Mouse (Mus musculus) induced T-regulatory cell, adult 2 months (primary cell): ENCODE data around the gene Gramd2.
A peak's percentile ranks its signal among the peaks of the same experiment; 100 is the strongest.

Source experiments
- DNase-seq: peaks from one replicate; pipeline ENCODE4 v3.0.0-alpha.2; 2012; ENCODE audit warnings: low read depth

Gramd2 gene

GRCm38 (mm10) chr9:59679678-59680533 lies at the start of gene Gramd2:
Gene Gramd2 (plus strand): TSS chr9:59680144.
- DNase-seq, result peak; percentile 67

GRCm38 (mm10) chr9:59638372-59638771 lies 41.6 kb upstream of the Gramd2 start:
- DNase-seq, result no peak

GRCm38 (mm10) chr9:59639936-59640335 lies 40.0 kb upstream of the Gramd2 start:
- DNase-seq, result no peak

DNA sequence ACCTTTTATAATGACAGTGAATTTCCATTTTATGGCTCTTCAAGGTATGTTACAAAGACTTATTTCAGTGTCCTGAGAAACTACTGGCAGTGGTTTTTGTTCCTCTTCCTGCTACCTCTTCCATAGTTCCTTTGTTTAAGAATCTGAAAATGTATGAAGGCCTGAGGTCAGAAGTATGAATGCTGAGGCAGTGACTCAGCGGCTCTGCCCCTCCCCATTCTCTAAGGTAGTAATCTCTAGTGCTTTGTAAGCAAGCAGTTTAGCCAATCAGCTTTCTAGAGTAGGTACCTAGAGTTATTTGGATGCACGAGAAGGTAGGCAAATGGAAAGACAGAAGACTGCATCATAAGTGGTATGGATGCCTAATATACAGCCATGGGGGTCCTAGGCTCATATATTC lies 38.6 kb upstream of the Gramd2 start:
- no peak for DNase-seq

DNA sequence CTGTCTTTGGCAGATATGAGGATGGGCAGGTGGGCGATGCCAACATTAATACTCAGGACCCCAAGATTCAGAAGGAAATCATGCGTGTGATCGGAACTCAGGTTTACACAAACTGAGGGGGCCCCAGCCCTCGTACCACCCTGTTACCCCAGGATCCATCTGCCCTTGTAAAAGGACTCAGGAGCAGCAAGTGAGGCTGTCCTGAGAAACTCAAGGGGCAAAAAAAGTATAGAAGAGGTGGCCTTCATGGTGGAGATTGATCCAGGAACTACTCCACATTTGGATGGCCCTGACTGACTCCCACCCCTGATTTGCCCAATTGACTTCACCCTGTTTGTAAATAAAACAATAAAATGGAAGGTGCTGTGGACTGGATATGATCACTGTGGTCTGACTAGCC lies 30.0 kb upstream of the Gramd2 start:
- DNase-seq, result no peak

- peak; percentile 34 for DNase-seq
Observed at GRCm38 (mm10) chr9:59653371-59653770, 26.6 kb upstream of the Gramd2 start.

DNA sequence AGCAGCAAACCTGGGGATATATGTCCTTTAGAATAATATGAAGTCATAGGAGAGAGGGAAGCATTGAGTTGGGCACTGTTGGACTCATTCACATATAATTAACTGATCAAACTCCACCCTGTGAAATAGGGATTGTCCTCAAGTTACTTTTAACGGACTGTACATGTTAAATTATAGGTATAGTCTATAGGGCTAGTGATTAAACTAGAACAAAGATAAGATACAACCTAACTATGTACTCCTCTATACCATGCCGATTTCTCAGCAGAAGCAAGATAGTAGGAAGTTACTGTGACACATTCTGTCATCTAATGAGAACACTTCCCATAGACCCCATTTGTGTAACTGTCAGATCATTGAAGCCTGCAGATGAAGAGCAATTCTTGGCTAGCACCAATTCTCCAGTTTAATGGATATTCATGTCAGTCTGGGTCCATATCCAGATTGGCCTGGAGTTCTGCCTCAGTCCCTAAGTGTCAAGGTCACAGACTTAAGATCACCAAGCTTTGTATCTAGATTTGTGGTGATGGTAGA lies 25.4 kb upstream of the Gramd2 start:
- DNase-seq, result no peak

DNA sequence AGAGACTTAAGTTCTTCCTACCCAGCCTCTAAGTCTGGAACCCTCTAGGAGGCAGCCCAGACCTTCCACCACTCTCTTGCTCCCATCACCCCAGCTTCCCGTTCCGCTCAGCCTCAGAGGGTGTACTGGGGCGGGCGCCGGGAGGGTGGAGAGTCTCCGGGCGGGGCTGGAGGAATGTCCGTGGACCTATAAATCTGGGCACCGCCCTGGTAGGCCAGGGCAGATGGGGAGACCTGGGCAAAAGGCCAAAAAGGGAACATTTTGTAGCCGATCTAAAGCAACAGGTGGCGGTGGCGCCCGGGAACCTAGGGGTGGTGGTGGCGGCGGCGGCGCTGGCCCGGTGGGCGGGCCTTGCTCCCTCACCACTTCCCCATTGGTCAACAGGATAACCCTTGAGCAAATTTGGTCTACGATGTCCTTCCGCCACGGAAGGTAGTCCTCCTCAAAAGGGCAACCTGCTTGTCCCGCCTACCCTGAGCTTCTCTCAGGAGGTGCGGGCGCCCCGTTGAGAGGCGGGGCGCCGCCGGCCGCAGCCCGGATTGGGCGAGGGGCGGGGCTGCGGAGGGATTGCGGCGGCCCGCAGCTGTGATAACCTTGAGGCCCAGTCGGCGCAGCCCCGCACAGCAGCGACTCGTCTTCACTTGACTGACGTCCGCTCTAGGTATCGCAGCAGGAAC lies 23.8 kb upstream of the Gramd2 start, which contains the start of gene Pkm:
Pkm (plus strand) TSS at position 411 of the 677 bp plus-strand sequence.
- DNase-seq, result peak; percentile 99

DNA sequence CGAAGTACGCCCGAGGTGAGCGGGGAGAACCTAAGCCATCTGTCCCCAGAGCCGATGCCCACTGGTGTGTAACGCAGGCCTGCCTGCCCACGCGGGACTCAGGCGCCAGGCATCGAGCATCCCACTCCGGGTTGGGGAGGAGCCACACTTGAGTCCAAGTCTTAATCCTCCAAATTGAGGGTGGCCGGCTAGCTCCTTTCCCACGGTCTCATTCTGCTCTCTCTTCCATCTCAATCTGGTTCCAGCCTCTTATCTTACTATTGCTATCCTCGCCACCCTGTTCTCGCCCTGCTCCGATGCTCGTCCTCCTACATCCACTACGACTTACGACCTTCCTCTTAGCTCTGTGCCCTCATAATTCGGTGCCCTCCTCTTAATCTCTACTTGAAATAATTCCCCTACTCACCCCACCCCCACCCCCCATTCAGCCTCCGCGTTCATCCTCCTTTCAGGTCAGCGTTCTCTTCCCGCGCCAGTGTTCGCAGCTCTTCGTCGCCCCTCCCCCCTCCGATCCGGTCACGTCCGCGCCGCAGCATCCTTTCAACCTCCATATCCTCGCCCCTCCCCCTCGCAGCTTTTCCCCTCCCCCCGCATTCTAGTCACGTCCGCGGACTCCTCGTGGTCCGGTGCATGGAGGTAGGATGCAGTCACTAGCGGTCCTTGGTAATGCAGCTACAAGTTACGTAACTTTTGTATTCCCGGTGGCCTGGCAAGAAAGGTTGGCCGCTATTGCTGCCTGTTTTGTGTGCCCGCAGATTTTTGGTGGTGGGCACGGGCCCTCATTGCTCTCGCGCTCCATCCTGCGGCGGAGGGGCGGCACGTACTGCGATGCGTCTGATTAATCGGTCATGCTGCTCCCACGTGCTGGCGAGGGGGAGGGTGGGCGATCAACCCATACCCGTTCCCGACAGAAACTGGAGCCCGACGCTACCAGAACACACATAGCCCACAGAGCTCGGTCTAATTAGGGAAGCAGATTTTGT lies 23.0 kb upstream of the Gramd2 start:
- peak; percentile 93 for DNase-seq

DNA sequence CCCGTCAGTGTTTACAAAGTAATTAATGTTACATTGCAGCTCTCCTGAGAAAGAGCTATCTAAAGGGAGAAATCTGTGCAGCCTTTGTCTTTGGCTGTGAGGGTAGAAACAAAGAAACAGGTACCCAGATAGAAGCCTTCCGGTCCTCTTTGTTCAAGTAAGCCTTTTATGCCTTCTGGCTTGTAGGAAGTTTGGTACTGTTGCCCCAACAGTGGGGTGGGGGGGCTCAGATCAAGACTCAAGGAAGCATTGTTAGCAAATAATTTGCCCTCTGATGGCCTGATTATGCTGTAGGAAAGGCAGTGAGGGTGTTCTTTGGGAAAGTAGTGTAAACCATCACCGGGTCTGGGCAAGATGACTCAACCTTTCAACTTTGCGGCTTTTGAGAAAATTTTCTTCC lies 21.8 kb upstream of the Gramd2 start:
- peak; percentile 64 for DNase-seq

GRCm38 (mm10) chr9:59659036-59660026 lies 20.6 kb upstream of the Gramd2 start:
- DNase-seq, result peak; percentile 94

DNA sequence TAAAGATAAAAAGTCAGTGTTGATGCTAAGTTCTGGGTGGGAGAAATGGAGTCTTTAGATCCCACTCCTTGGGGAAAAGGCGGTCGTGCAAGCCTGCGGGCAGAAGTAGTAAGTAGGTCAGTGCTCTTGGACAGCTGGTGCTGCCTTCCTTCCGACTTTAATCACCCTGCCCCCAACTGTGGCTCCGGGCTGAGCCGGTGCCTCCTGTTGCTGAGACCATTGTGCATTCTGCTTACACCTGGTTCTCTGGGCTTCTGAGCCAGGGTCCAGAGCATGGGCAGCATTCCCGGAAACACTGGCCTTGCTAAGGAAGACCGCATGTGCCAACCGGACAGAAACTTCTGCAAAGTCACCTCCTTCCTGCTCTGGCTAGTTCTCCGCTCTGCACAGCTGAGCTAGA lies 19.5 kb upstream of the Gramd2 start:
- DNase-seq, result peak; percentile 36

DNA sequence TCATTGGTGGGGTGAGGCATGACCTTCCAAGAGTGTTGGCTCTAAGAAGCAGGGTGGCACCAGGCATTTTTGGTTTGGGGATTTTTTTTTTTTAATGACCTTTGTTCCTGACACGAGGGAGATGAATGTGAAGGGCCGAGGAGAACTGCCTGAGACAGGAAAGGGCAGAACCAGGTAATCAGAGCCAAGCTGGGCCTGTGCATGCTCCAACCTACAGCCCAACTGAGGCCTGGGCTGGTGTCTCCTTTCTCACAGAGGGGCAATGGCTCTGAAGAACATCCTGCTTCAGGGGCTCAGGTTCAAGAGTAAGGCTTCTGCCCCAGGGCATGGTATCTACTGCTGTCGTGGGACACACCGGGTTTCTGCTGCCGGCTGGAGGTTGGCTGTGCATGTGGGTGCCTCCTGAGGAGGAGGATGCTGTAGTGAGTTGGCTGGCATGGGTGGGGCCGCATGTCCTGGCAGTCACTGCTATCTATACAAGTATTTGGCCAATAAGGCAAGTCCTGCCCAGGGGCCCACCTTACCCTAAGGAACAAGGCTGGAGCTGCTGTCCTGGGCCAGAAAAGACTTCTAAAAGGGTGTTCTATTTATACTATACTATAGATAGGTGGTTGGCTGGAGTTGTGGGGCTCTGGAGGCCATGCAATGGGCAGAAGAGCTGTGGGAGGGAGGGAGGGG lies 18.5 kb upstream of the Gramd2 start:
- DNase-seq, result no peak

DNA sequence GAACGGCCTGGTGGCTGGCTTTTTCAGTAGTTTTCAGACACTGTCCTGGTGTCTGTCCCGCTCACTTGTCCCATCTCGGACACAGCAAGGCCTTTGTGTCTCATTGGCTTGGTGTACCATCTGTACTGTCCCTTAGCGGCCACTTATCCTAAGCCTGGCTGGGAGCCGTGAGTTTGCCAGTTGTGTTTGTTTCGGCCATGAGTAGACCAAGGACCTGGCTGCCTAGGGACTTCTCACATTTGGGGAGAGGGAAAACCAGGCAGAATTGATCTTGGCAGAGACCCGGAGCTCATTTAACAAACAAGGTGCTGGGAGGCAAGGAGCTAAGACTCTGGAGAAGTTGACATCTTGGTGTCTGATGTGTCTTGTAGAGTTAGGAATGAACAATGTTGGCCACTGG lies 16.7 kb upstream of the Gramd2 start:
- DNase-seq, result no peak

DNA sequence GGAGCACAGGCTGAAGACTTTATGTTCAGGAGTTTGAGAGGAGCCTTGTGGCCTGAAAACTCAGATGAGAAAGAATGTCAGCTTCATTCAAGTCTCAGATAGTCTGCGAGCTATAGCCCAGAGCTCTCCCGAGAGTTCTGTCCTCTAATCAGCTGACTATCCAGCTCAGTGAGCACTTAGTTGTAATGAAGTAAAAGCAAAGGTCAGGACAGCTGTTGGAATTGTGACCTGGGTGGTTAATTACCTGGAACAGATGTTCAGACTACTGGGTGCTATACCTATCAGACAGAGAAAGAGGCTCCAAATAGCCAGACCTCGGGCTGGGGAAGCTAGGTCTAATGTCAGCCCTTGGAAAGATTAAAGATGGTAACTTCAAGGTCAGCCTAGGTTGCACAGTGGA lies 16.0 kb upstream of the Gramd2 start:
- no peak for DNase-seq

DNA sequence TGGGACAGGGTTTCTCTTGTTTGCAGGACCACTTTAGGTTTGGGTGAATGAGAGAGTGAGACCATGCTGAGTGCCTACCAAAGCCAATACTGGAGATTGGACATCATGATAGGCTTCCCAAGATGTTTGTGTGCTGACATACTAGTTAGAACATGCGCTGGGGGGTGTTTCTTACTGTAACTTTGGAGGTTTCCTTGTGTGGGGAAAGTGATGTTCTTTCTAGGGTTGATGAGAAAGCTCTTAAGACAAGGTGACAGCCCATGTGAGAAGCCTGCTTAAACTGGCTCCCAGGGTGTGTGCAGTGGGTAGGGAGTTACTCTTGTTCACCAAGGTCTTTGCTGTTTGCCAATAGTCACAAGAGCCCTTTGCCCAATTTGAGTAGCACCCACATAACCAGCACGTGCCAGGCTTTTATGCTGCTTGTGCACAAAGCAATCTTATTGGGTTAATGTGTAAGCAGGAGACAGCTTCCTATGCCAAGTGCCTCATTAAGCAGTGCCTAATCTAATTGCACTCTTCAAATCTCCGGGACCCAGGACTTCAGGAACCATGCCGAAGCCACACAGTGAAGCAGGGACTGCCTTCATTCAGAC lies 15.2 kb upstream of the Gramd2 start:
- no peak for DNase-seq

DNA sequence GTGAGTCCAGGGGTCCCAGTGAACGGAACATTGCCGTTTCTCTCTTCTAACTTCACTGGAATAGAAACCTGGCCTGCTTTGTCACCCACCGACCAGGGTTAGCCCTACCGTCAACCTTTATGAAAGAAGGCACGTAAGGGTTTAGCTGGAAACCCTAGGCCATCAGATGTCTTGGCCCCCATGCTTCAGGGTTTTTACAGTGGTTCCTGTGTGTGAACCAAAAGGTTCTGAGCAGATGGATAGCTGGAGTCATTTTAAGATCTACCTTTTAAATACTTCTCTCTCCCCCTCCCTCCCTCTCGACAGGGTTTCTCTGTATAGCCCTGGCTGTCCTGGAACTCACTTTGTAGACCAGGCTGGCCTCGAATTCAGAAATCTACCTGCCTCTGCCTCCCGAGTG lies 13.9 kb upstream of the Gramd2 start:
- no peak for DNase-seq

DNA sequence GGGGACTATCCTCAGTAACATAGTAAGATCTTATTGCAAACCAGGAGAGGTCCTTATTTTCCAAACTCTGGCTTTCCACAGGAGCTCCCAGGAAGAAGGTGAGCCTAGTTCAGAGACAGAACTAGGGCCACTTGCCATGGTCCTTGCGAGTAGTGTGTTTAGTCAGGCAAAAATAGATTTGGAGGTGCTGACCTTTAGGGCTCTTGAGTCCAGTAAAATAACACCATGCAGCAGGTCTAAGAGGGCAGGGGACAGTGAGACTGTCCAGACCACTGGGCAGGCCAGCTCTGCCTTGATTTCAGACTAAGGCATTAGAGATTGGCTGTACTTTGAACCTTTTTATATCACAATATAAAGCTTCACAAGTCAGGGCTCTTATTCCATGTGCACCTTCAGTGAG lies 13.1 kb upstream of the Gramd2 start:
- no peak for DNase-seq

DNA sequence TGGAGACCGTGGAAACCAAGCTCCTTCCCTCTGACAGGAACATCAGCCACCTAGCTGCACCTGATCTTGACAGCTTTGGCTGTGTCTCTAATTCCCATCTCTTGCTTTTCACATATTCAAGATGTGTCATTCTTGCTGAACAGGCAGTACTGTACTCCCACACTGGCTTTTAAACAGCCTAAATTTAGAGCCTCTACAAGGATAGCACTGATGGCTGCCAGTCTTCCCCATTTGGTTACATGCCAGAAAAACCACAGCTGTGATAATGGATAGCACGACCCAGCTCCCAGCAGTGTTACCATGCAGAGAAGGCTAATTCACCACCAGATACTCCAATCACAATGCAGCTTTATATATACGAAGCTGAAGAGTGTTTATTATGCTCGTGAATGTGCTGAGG lies 12.7 kb upstream of the Gramd2 start:
- no peak for DNase-seq

GRCm38 (mm10) chr9:59667904-59668303 lies 12.0 kb upstream of the Gramd2 start:
- no peak for DNase-seq
